Mouse (Mus musculus) stomach, adult 2 months (tissue): ENCODE data around the gene Olfr1535. TPM values are rescaled to one million over a fixed set of nuclear protein-coding genes. Genes with fewer than 3 reads are reported as not detected.

Experiments
- polyA plus RNA-seq: library from polyadenylated mRNA; depleted of rRNA; stranded (reverse); fragments of >200 nt; gene quantifications from 2 replicates; pipeline ENCODE4 v1.2.3, GENCODE M21; 2012; rRNA removed

Gene Olfr1535
- not detected in 2 replicates for polyA plus RNA-seq

DNA sequence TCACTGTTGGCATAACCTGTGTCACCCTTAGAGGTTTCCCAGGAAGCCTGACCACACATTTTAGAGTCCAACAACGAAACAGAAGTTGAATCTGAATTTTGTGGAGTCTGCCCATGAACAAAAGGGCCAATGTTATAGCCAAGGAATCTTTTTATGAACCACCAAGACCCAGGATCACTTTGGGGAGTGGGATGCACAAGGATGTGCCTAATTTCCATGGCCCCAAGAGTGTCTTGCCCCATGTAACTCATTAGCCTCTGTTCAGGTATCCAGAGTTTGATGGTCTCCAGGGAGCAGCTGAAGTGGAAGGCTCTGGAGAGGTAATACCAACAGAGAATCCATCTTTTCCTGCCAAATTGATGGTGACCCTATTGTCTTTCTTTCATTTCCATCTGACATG lies at the start of gene Olfr1535:
Gene Olfr1535, minus strand, starts transcription at position 101 of the 400 bp plus-strand sequence.

DNA sequence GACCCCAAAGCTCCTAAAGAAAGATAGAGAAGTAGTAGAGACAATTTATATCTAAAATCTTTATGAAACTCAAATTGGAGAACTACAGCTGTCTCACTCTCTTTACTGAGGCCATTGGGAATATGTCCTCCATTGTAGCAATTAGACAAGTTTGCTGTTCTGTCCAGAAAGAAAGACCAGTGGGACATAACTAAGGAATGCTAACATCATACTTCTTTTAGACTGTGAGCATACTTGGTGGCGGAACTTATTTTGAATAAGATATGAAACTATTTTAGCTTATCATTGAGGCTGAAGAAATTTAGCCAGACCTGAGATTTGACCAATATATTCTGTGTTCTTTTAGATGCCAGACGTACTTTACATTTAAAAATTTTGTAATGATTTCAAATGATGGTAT lies 22.0 kb upstream of the Olfr1535 start, which contains the start of gene Olfr1364:
Gene Olfr1364, minus strand, starts transcription at position 101 of the 400 bp plus-strand sequence.

DNA sequence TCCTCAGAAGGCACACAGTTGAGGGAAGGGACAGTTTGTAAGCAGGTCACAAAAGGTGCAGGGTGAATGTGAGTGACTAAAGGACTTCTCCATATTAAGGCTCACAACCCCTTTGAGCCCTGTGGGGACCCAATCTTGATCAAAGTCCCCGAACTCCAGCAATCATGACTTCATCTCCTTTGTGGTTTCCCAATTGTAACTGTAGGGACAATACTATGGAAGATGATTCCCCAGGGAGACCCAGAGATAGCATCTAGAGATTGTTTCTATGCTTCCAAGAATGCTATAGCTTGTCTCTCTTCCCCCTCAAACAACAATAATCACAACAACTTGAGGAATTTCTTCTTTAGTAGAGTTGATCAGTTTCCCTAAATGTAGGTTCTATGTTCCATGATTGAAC lies 17.0 kb downstream of the Olfr1535 start, which contains the start of gene Olfr1366:
Gene Olfr1366, minus strand, starts transcription at position 101 of the 400 bp plus-strand sequence.

DNA sequence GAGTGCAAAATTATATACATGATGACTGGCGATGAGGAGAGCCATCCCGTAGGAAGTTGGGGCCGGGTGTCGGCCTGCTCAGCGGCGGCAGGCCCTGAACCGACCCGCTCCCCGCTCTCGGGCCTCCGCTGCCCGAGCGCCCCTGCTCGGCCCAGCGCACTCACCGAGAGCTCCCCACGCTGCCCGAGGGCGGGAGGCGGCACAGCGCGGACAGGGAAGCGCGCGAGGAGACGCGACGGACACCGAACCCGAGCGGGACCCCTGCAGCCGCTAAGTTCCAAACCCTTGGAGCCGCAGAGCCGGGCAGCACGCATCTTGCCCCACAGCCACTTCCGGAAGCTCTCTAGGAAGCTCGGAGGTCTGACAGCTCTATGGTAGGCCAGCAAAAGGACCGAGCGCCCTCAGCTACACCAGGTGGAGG lies 28.9 kb downstream of the Olfr1535 start, which contains the start of gene Zkscan8:
Gene Zkscan8, minus strand, starts transcription at position 340 of the 421 bp plus-strand sequence.

Other genes starting within 250 kb of the Olfr1535 start
- not detected in 2 replicates for gene Gpx6, start 247.8 kb downstream of the Olfr1535 start, polyA plus RNA-seq
- not detected in 2 replicates for gene Olfr1367, start 213.0 kb downstream of the Olfr1535 start, polyA plus RNA-seq
- gene Zscan12, start 197.1 kb downstream of the Olfr1535 start, polyA plus RNA-seq = 0.09 and 0.19 TPM in 2 replicates
- 4.7 and 5.7 TPM in 2 replicates for gene Zkscan3, start 157.1 kb downstream of the Olfr1535 start, polyA plus RNA-seq
- 0.15 TPM in 1 of 2 replicates, not detected in the other for gene Pgbd1, start 118.8 kb downstream of the Olfr1535 start, polyA plus RNA-seq
- 0.71 and 1.9 TPM in 2 replicates for gene Zscan26, start 106.2 kb downstream of the Olfr1535 start, polyA plus RNA-seq
- gene Nkapl, start 91.4 kb downstream of the Olfr1535 start, polyA plus RNA-seq = 0.08 and 0.15 TPM in 2 replicates
- 0.05 and 0.26 TPM in 2 replicates for gene Zkscan4, start 81.0 kb downstream of the Olfr1535 start, polyA plus RNA-seq
- not detected in 2 replicates for gene Gm10065, start 80.5 kb downstream of the Olfr1535 start, polyA plus RNA-seq
- not detected in 2 replicates for gene AK157302, start 64.7 kb downstream of the Olfr1535 start, polyA plus RNA-seq
- 17.8 and 21.1 TPM in 2 replicates for gene Gm11273, start 58.5 kb downstream of the Olfr1535 start, polyA plus RNA-seq
- 0.41 and 0.57 TPM in 2 replicates for gene Zkscan8, start 28.8 kb downstream of the Olfr1535 start, polyA plus RNA-seq
- not detected in 2 replicates for gene Olfr1366, start 17.1 kb downstream of the Olfr1535 start, polyA plus RNA-seq
- not detected in 2 replicates for gene Olfr1364, start 21.9 kb upstream of the Olfr1535 start, polyA plus RNA-seq
- not detected in 2 replicates for gene Olfr1362, start 54.1 kb upstream of the Olfr1535 start, polyA plus RNA-seq
- gene Olfr11, start 82.6 kb upstream of the Olfr1535 start, polyA plus RNA-seq = not detected in 2 replicates
- gene Olfr1361, start 103.5 kb upstream of the Olfr1535 start, polyA plus RNA-seq = not detected in 2 replicates
- gene Olfr1360, start 117.5 kb upstream of the Olfr1535 start, polyA plus RNA-seq = not detected in 2 replicates
- not detected in 2 replicates for gene Olfr1359, start 138.2 kb upstream of the Olfr1535 start, polyA plus RNA-seq
- 2.0 and 2.3 TPM in 2 replicates for gene Hist1h2bl, start 156.2 kb upstream of the Olfr1535 start, polyA plus RNA-seq
- 10.0 and 28.4 TPM in 2 replicates for gene Hist1h2ai, start 156.5 kb upstream of the Olfr1535 start, polyA plus RNA-seq
- 30.9 and 34.4 TPM in 2 replicates for gene Hist1h3h, start 157.8 kb upstream of the Olfr1535 start, polyA plus RNA-seq
- 0.27 and 2.2 TPM in 2 replicates for gene Hist1h2bm, start 162.2 kb upstream of the Olfr1535 start, polyA plus RNA-seq
- 1.6 and 2.1 TPM in 2 replicates for gene Hist1h4j, start 175.2 kb upstream of the Olfr1535 start, polyA plus RNA-seq
- gene Hist1h4k, start 190.6 kb upstream of the Olfr1535 start, polyA plus RNA-seq = 4.7 and 8.7 TPM in 2 replicates
- 8.2 and 14.0 TPM in 2 replicates for gene Hist1h2ak, start 193.9 kb upstream of the Olfr1535 start, polyA plus RNA-seq
- 1.2 and 4.2 TPM in 2 replicates for gene Hist1h2bn, start 194.2 kb upstream of the Olfr1535 start, polyA plus RNA-seq
- gene Hist1h1b, start 220.7 kb upstream of the Olfr1535 start, polyA plus RNA-seq = 0.24 TPM in 1 of 2 replicates, not detected in the other
- gene Hist1h3i, start 223.5 kb upstream of the Olfr1535 start, polyA plus RNA-seq = 19.2 and 38.0 TPM in 2 replicates
- gene Hist1h2an, start 227.3 kb upstream of the Olfr1535 start, polyA plus RNA-seq = 1.5 and 14.1 TPM in 2 replicates
- gene Hist1h2bp, start 227.6 kb upstream of the Olfr1535 start, polyA plus RNA-seq = 0.90 TPM in 1 of 2 replicates, not detected in the other